Mouse (Mus musculus) hindbrain, embryonic 11.5 days (tissue): ENCODE results near the gene Fam120b. TPM values are rescaled to one million over a fixed set of nuclear protein-coding genes. Genes with fewer than 3 reads are reported as not detected.

Experiments
- ATAC-seq: fragments of 200-750 bp; cut with Nextera tagmentation; 2 replicates; pipeline ENCODE4 v1.8.0; 2017; ENCODE audit warnings: mild to moderate bottlenecking, moderate TSS enrichment, moderate library complexity; ENCODE audit not compliant: low FRiP score
- DNase-seq: peaks from one replicate; pipeline ENCODE4 v3.0.0-alpha.2; 2015; ENCODE audit warnings: low spot score
- H3K27ac ChIP-seq: fragments of 300-500 bp; sonication (generic); 2 replicates; pipeline ENCODE4 v1.5.1; 2014; ENCODE audit warnings: mild to moderate bottlenecking, low read depth, low read length
- H3K27me3 ChIP-seq: fragments of 300-500 bp; sonication (generic); 2 replicates; pipeline ENCODE4 v1.6.1; 2014; ENCODE audit warnings: mild to moderate bottlenecking, low read length, moderate library complexity, mixed read lengths; ENCODE audit not compliant: control insufficient read depth, insufficient read depth
- H3K36me3 ChIP-seq: fragments of 300-500 bp; sonication (generic); 2 replicates; pipeline ENCODE4 v1.6.1; 2014; ENCODE audit warnings: mild to moderate bottlenecking, low read length, moderate library complexity, mixed read lengths; ENCODE audit not compliant: control insufficient read depth, insufficient read depth
- H3K4me1 ChIP-seq: fragments of 300-500 bp; sonication (generic); replicated peaks from 2 replicates; pipeline ENCODE4 v1.6.1; 2014; ENCODE audit warnings: low read length, mixed read lengths; ENCODE audit not compliant: control insufficient read depth, insufficient read depth
- H3K4me2 ChIP-seq: fragments of 300-500 bp; sonication (generic); replicated peaks from 2 replicates; pipeline ENCODE4 v1.6.1; 2014; ENCODE audit warnings: mild to moderate bottlenecking, low read depth, low read length
- H3K4me3 ChIP-seq: fragments of 300-500 bp; sonication (generic); 2 replicates; pipeline ENCODE4 v1.5.1; 2014; ENCODE audit warnings: low read depth, low read length
- H3K9ac ChIP-seq: fragments of 300-500 bp; sonication (generic); 2 replicates; pipeline ENCODE4 v1.6.1; 2014; ENCODE audit warnings: low read depth, low read length
- H3K9me3 ChIP-seq: fragments of 300-500 bp; sonication (generic); 2 replicates; pipeline ENCODE4 v1.6.1; 2016; ENCODE audit warnings: low read length; ENCODE audit not compliant: control insufficient read depth
- WGBS: fragments of 180-500 bp; shearing (Covaris S2); extraction: QIAGEN DNeasy Blood & Tissue Kit; methylation state at CpG from one replicate; pipeline ENCODE4 v1.1.7; 2014; 5-methylcytosine and 5-hydroxymethylcytosine counted together
- polyA plus RNA-seq: library from polyadenylated mRNA; unstranded; fragments of >200 nt; fragmentation: Nextera tagmentation; extraction: Ambion mirVana; gene quantifications from 2 replicates; pipeline ENCODE4 v1.2.1, GENCODE M21; 2014

The Fam120b gene
- polyA plus RNA-seq, 1 experiment from 2014 or later, result 34.7 TPM

DNA sequence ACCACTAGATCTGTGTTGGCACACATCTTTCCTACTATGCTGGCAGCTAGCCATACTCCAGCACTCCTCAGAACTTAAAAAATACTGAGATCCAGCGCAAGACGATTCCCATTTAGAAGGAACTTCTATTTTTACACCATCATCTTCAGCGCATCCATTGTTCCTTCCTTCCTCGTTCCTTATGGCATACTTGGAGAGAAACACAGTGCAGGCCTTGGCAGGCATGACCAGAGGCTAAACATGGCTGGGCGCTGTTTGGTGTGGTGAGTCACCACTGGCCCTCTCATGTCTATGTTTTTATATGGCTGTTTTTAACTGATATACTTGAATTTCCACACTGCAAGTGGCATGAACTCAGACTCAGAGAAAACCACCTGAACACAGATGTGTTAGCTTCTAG is 30.4 kb upstream of the Fam120b start:
- Histone ChIP-seq H3K4me2 (no peak overlapping the region), H3K9ac (no peak overlapping the region), H3K4me3 (no peak overlapping the region), H3K4me1 (no peaks in the 10 kb centered on the region; the same call in 1 of the 2 replicates), H3K36me3 (peaks cover 12% of the 10 kb centered on the region), H3K27me3 (no peaks in the 10 kb centered on the region), H3K27ac (no peak overlapping the region), H3K9me3 (no peaks in the 10 kb centered on the region)
- DNase-seq (no peak), ATAC-seq (no peak)
- 89% methylated on average over 5 of the region's 5 CpGs for WGBS

DNA sequence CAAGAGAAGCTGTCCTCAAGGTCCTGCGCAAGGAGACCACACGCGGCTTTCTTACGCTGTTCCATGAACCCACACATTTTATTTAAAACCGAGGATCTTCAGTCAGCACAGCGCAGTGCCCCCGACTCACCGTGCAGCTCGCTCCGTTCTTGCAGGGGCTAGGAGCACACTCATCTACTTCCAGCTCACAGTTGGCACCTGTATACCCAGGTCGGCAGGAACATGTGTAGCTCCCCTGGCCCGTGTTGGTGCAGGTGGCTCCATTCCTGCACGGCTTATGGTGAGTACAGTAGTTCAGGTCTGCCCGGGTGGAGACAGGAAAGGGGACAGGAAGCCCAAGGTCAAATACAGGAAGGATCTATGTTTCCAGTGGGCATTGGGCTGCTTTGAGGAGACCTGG is 25.6 kb upstream of the Fam120b start:
- Histone ChIP-seq H3K27ac (no peak overlapping the region), H3K9me3 (no peaks in the 10 kb centered on the region), H3K36me3 (peaks cover 17% of the 10 kb centered on the region), H3K4me3 (peak overlapping the region; percentile 1), H3K9ac (no peak overlapping the region), H3K4me2 (peak overlapping the region; percentile 31), H3K27me3 (0 out of 2 replicates have a peak, but pooled peaks cover 3% of the 10 kb centered on the region), H3K4me1 (peaks cover 20% of the 10 kb centered on the region)
- DNase-seq (no peak), ATAC-seq (no peak)
- WGBS, result 91% methylated on average over 14 of the region's 14 CpGs

DNA sequence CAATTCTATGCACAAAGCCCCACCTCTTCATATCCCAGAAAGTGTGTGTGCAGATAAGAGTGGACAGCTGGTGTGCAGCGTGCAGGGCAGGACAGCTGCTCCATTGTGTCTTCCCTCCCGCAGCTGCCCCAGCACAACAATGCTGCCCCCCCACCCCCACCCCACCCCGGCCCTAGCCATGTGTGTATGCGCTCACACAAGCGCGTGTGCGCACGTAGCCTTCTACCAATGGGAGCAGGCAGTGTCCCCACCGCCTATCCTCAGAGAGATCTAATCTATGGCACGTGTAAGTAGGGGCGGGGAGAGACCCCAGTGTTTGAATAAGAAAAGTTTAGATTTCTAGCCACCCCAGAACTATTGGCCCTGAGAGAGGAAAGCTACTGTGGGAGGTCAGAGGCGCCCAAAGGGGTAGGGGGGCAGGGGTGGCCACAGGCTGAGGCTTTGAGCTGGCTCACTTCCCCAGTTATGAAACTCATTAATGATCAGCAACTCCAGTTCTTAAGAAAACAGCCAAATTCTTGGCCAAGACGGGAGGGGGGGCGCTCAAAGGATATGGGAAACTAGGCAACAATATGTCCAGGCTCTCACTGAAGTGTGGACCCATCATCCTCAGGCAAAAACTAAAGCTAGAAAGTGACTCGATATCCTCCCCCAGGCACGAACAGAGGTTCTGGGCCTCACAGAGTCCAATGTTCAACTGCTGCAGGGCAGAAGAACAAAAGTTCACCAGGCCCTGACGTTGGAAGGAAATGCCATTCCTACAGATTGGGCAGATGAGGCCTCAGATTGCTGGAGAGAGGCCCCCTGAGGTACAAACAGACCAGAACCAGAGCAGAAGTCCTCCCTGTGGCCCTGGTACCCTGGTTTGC is 23.8 kb upstream of the Fam120b start:
- 28% methylated on average over 17 of the region's 17 CpGs for WGBS
- Histone ChIP-seq H3K4me2 (peak overlapping the region; percentile 92), H3K9ac (peak overlapping the region; percentile 86), H3K4me3 (peak overlapping the region; percentile 83), H3K36me3 (peaks cover 17% of the 10 kb centered on the region), H3K27ac (peak overlapping the region; percentile 39; the same call in 1 of the 2 replicates), H3K9me3 (no peaks in the 10 kb centered on the region), H3K27me3 (0 out of 2 replicates have a peak, but pooled peaks cover 3% of the 10 kb centered on the region), H3K4me1 (peaks cover 20% of the 10 kb centered on the region)
- DNase-seq (peak; percentile 67), ATAC-seq (peak; percentile 52)

DNA sequence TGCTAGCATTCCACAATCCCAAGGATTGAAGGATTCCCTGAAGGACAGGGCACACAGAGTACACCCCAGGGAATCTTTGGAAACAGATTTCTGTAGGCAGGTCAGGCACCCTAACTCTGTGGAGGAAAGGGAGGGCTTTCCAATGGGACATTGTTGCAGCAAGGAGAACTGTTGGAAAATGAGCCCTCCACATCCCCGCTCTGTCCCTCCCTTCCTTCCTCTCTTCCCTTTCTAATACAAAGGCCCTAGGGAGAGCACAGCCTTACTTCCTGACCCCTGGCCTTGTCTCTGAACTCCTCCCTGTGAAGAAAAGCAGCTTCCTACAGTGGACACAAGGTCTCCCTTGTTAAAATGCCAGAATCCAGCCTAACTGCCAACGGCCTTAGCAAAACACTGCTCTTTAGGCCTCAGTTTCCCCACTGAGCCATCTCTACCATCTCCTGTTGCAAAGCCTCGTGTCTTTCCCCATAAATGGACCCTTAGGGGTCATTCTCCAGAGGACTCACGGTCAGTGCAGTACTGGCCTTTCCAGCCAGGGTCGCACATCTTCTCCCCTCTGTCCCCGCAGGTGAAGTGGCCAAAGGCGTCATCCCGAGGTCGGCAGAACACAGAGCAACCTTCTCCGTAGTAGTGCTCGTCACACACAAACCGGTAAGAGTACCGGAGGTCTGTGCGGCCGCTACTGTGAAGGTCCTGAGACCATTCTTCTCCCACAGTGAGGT is 22.9 kb upstream of the Fam120b start:
- WGBS, result 54% methylated on average over 15 of the region's 15 CpGs
- Histone ChIP-seq H3K4me2 (peak overlapping the region; percentile 92), H3K4me3 (peak overlapping the region; percentile 83), H3K36me3 (peaks cover 15% of the 10 kb centered on the region), H3K27ac (peak overlapping the region; percentile 39; the same call in 1 of the 2 replicates), H3K27me3 (peaks cover 6% of the 10 kb centered on the region; the same call in 1 of the 2 replicates), H3K9me3 (no peaks in the 10 kb centered on the region), H3K9ac (peak overlapping the region; percentile 86), H3K4me1 (peaks cover 25% of the 10 kb centered on the region)
- ATAC-seq (no peak), DNase-seq (peak; percentile 24)

DNA sequence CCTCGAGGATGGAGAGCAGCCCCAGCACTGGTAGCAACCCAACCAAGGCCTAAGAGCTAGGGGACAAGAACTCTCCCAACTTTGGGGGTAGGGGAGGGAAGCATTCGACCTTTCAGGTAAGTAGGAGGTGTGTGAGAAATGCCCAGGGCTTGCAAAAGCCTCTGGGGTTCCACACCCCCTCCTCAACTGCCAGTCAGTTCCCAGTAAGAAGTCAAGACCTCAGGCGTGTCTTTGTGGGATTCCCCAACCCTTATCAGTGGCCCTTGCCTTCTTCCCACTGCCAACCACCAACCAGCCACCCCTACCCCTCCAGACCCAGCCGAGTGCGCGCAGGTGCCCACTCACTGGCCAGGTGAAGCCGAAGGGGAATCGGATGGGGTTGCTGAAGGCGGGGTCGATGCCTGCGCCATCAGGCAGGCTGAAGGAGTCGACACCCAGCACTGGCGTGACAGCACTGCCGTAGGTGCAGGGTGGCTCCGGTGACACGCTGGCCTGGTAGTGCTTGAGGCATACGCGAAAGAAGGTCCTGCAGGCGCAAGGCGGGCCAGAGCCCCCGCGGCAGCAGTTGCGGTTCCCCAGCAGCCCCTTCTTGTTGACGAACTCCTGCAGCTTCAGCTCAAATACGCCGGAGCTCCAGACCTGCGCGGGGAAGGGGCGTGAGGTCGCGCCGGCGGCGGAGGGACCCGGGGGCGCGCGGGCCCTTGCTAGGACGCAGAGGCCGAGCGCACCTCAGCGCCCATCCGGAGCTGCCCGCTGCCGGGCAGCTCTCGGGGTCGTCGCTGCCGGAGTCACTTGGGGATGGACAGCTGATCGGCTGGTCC is 21.5 kb upstream of the Fam120b start:
- peak overlapping the region; percentile 98 for H3K27ac ChIP-seq
- DNase-seq (peak; percentile 57), ATAC-seq (no peak)
- peak overlapping the region; percentile 92 for H3K4me2 ChIP-seq
- peaks cover 8% of the 10 kb centered on the region for H3K36me3 ChIP-seq
- 3% methylated on average over 48 of the region's 50 CpGs for WGBS
- H3K4me1 ChIP-seq, result peaks cover 28% of the 10 kb centered on the region
- no peaks in the 10 kb centered on the region for H3K9me3 ChIP-seq
- peak overlapping the region; percentile 83 for H3K4me3 ChIP-seq
- H3K9ac ChIP-seq, result peak overlapping the region; percentile 86
- H3K27me3 ChIP-seq, result peaks cover 8% of the 10 kb centered on the region; the same call in 1 of the 2 replicates

DNA sequence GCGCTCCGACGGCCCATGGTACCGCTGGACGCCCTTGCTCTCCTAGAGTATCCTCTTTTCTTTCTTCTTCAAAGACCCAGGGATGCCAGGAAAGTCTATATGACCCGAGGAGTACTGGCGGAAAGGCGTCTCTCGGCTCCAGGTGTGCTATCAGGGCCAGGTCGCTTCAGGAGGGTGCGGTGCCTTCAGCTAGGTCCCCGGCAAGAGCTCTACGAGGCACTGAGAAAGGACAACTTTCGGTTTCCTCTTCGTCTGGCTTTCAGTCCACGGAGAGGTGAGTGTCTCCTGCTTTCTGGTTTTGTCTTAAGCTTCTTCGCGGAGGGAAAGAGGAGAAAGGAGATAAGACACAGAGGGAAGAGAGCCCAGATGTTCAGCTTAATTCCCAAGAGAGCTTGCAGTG is 20.8 kb upstream of the Fam120b start:
- peaks cover 7% of the 10 kb centered on the region for H3K36me3 ChIP-seq
- H3K4me2 ChIP-seq, result peak overlapping the region; percentile 92
- peaks cover 32% of the 10 kb centered on the region for H3K4me1 ChIP-seq
- H3K9ac ChIP-seq, result peak overlapping the region; percentile 86
- no peaks in the 10 kb centered on the region for H3K9me3 ChIP-seq
- peak overlapping the region; percentile 83 for H3K4me3 ChIP-seq
- peaks cover 10% of the 10 kb centered on the region; the same call in 1 of the 2 replicates for H3K27me3 ChIP-seq
- peak overlapping the region; percentile 98 for H3K27ac ChIP-seq
- no peak for ATAC-seq
- WGBS, result 0% methylated on average over 18 of the region's 18 CpGs
- DNase-seq, result no peak

DNA sequence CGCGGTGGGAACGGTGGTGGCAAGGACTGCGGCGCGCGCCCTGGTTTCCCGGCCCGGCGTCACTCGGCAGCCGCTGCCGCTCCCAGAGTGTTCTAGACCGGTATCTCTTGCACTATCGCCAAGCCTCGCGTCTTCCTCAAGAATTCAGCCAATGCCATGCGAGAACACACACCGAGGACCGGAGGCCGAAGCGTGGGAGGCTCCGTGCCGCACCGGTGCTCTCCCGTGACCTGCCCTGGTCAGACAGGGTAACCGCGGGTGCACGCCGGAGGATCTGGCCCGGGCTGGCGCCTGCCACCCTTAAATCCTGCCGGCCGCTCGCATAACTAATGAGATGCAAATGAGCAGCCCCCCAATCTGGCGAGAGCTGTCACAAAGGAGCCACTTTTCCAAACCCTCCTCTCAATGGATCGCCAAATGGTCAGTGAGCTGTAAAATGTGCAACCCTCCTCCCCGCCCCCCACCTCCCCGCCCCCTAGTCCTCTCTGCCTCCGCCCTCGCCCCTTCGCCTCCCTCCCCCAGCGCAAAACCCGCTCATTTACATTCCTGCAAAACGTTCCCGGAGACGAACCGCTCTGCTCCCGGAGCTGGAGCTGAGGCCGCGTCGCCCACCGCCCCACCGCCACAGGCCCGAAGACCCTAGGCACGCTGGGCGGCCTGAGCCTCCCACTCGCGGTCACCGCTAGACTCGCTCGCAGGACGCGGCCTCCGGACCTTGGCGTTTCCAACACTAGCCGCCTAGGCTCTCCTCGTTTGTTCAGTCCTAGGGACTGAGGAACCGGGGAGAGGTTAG is 20.1 kb upstream of the Fam120b start:
- H3K4me1 ChIP-seq, result peaks cover 35% of the 10 kb centered on the region
- H3K4me2 ChIP-seq, result peak overlapping the region; percentile 92
- under 1% methylated on average over 66 of the region's 69 CpGs for WGBS
- peaks cover 4% of the 10 kb centered on the region; the same call in 1 of the 2 replicates for H3K36me3 ChIP-seq
- H3K27ac ChIP-seq, result peak overlapping the region; percentile 98
- peak overlapping the region; percentile 83 for H3K4me3 ChIP-seq
- H3K27me3 ChIP-seq, result peaks cover 11% of the 10 kb centered on the region; the same call in 1 of the 2 replicates
- ATAC-seq (peak; percentile 70), DNase-seq (peak; percentile 84)
- H3K9me3 ChIP-seq, result no peaks in the 10 kb centered on the region
- peak overlapping the region; percentile 91 for H3K9ac ChIP-seq
